Mouse (Mus musculus): Measurements from ENCODE around the gene Cnpy2.

Gene Cnpy2

GRCm38 (mm10) chr10:128369218-128369543 lies 46.9 kb downstream of the Cnpy2 start:
- no peak for DNase-seq

GRCm38 (mm10) chr10:128369599-128369998 lies 47.3 kb downstream of the Cnpy2 start:
- no peak for DNase-seq

DNA sequence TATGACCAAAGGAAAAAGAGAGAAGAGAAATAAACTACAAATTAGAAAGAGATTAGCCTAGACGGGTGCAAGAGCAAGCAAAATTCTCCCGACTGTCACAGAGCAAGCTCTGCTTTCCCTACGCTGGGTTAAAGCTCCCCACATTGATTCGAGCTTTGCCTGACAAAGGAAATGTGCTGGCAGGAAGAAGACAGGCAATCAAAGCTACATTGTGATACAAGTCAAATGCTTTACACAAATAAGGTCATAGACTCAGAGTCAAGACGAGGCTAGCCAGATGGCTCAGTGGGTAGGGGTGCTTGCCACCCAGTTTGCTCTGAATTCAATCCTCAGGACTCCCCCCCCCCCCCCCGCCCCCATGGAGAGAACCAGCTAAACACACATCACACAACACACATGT lies 47.8 kb downstream of the Cnpy2 start:
- no peak for DNase-seq

DNA sequence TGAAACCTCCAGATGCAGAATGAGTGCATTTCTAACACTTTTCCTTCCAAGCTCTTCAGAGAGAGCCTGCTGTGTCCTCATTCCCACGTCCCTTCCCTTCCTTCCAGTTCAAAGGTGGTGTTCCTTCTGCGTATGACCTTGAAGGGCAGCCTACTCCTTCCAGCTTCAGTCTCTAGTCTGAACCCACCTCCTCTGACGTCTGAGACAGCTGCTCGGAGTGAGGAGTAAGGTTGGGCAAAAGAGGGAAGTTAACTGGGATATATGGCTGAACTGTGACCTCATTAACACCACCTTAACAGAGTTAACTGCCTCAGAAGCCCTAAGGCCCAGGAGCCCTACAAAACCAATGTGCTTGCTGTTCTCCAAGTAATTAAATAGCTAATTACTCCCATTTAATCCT lies 48.3 kb downstream of the Cnpy2 start:
- DNase-seq: no peak

GRCm38 (mm10) chr10:128372142-128372541 lies 49.9 kb downstream of the Cnpy2 start:
- DNase-seq: no peak

- no peak for DNase-seq
Measured at GRCm38 (mm10) chr10:128372989-128373748, 50.9 kb downstream of the Cnpy2 start.

DNA sequence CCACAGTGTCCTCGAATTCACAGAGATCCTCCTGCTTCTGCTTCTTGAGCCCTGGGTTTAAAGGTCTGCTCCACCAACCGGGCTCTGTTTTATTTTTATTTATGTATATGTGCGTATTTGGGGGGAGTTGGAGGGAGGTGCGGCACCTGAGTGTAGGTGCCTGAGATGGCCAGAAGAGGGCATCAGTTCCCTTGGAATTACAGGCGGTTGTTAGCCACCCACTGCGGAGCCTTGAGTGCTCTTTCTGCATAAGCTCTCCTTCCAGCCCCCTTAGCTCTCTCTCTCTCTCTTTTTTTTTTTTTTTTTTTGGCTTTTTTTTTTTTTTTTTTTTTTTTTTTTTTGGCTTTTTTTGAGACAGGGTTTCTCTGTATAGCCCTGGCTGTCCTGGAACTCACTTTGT lies 52.1 kb downstream of the Cnpy2 start:
- DNase-seq: no peak

GRCm38 (mm10) chr10:128376099-128376454 lies 53.8 kb downstream of the Cnpy2 start:
- no peak for DNase-seq

GRCm38 (mm10) chr10:128376455-128377211 lies 54.4 kb downstream of the Cnpy2 start, which contains the start of gene Ankrd52:
Gene Ankrd52 (plus strand): TSS chr10:128377115.
- DNase-seq: peak; percentile 89 to 94

Data from kidney, postnatal 4 days (tissue).